Mouse (Mus musculus): ENCODE data around the gene Hoxb8. TPM values are rescaled to one million over a fixed set of nuclear protein-coding genes. Genes with fewer than 3 reads are reported as not detected.

Gene Hoxb8
- polyA plus RNA-seq, 1 experiment from 2014 or later: not detected

GRCm38 (mm10) chr11:96306183-96306907, 24.6 kb downstream of the Hoxb8 start:
- H3K27ac ChIP-seq (replicated peaks): no peak overlapping the region
- H3K27me3 ChIP-seq: peaks cover 100% of the 10 kb centered on the region
- 3% methylated on average over 7 of the region's 7 CpGs for WGBS
- no peak overlapping the region for H3K4me3 ChIP-seq
- H3K36me3 ChIP-seq: no peaks in the 10 kb centered on the region
- no peak overlapping the region for H3K4me2 ChIP-seq (replicated peaks)
- H3K9me3 ChIP-seq: no peaks in the 10 kb centered on the region
- peaks cover 9% of the 10 kb centered on the region; the same call in 1 of the 2 replicates for H3K4me1 ChIP-seq
- no peak for ATAC-seq (ENCODE audit: low FRiP score, low read depth)
- no peak overlapping the region for H3K9ac ChIP-seq (replicated peaks)

- 4% methylated on average over 13 of the region's 13 CpGs for WGBS
- Histone ChIP-seq H3K27me3 (peaks cover 100% of the 10 kb centered on the region), H3K4me1 (peaks cover 9% of the 10 kb centered on the region; the same call in 1 of the 2 replicates), H3K27ac (replicated peaks) (no peak overlapping the region), H3K9me3 (no peaks in the 10 kb centered on the region), H3K4me2 (replicated peaks) (no peak overlapping the region), H3K36me3 (no peaks in the 10 kb centered on the region), H3K4me3 (no peak overlapping the region), H3K9ac (replicated peaks) (no peak overlapping the region)
- ATAC-seq (ENCODE audit: low FRiP score, low read depth): no peak
These were observed 25.2 kb downstream of the Hoxb8 start for GRCm38 (mm10) chr11:96306908-96307269.

- WGBS: 7% methylated on average over 4 of the region's 4 CpGs
- no peak overlapping the region for H3K4me2 ChIP-seq (replicated peaks)
- no peak overlapping the region for H3K4me3 ChIP-seq
- H3K27me3 ChIP-seq: peaks cover 100% of the 10 kb centered on the region
- no peak overlapping the region for H3K27ac ChIP-seq (replicated peaks)
- H3K9me3 ChIP-seq: no peaks in the 10 kb centered on the region
- no peak overlapping the region for H3K9ac ChIP-seq (replicated peaks)
- no peak for ATAC-seq (ENCODE audit: low FRiP score, low read depth)
- peaks cover 4% of the 10 kb centered on the region; the same call in 1 of the 2 replicates for H3K4me1 ChIP-seq
- H3K36me3 ChIP-seq: no peaks in the 10 kb centered on the region
These were observed 27.1 kb downstream of the Hoxb8 start for GRCm38 (mm10) chr11:96308763-96309162.

GRCm38 (mm10) chr11:96309288-96309687, 27.6 kb downstream of the Hoxb8 start:
- Histone ChIP-seq H3K36me3 (no peaks in the 10 kb centered on the region), H3K27ac (replicated peaks) (no peak overlapping the region), H3K4me2 (replicated peaks) (no peak overlapping the region), H3K9ac (replicated peaks) (no peak overlapping the region), H3K9me3 (no peaks in the 10 kb centered on the region), H3K4me1 (peaks cover 3% of the 10 kb centered on the region; the same call in 1 of the 2 replicates), H3K27me3 (peaks cover 100% of the 10 kb centered on the region), H3K4me3 (no peak overlapping the region)
- 12% methylated on average over 4 of the region's 4 CpGs for WGBS
- no peak for ATAC-seq (ENCODE audit: low FRiP score, low read depth)

GRCm38 (mm10) chr11:96310183-96310938, 28.7 kb downstream of the Hoxb8 start:
- Histone ChIP-seq H3K4me2 (replicated peaks) (no peak overlapping the region), H3K4me1 (peaks cover 3% of the 10 kb centered on the region; the same call in 1 of the 2 replicates), H3K9me3 (no peaks in the 10 kb centered on the region), H3K9ac (replicated peaks) (no peak overlapping the region), H3K4me3 (no peak overlapping the region), H3K27ac (replicated peaks) (no peak overlapping the region), H3K27me3 (peaks cover 100% of the 10 kb centered on the region), H3K36me3 (no peaks in the 10 kb centered on the region)
- ATAC-seq (ENCODE audit: low FRiP score, low read depth): no peak
- 3% methylated on average over 20 of the region's 20 CpGs for WGBS

GRCm38 (mm10) chr11:96311097-96311496, 29.4 kb downstream of the Hoxb8 start:
- WGBS: 4% methylated on average over 6 of the region's 6 CpGs
- no peaks in the 10 kb centered on the region for H3K9me3 ChIP-seq
- no peak overlapping the region for H3K27ac ChIP-seq (replicated peaks)
- no peak overlapping the region for H3K4me3 ChIP-seq
- peaks cover 100% of the 10 kb centered on the region for H3K27me3 ChIP-seq
- H3K9ac ChIP-seq (replicated peaks): no peak overlapping the region
- no peak overlapping the region for H3K4me2 ChIP-seq (replicated peaks)
- ATAC-seq (ENCODE audit: low FRiP score, low read depth): no peak
- H3K36me3 ChIP-seq: no peaks in the 10 kb centered on the region
- H3K4me1 ChIP-seq: peaks cover 3% of the 10 kb centered on the region; the same call in 1 of the 2 replicates

GRCm38 (mm10) chr11:96311520-96312417, 30.1 kb downstream of the Hoxb8 start:
- no peak overlapping the region for H3K9ac ChIP-seq (replicated peaks)
- H3K27me3 ChIP-seq: peaks cover 100% of the 10 kb centered on the region
- WGBS: 2% methylated on average over 31 of the region's 31 CpGs
- peaks cover 3% of the 10 kb centered on the region; the same call in 1 of the 2 replicates for H3K4me1 ChIP-seq
- H3K36me3 ChIP-seq: no peaks in the 10 kb centered on the region
- H3K4me3 ChIP-seq: no peak overlapping the region
- H3K9me3 ChIP-seq: no peaks in the 10 kb centered on the region
- ATAC-seq (ENCODE audit: low FRiP score, low read depth): no peak
- no peak overlapping the region for H3K4me2 ChIP-seq (replicated peaks)
- H3K27ac ChIP-seq (replicated peaks): no peak overlapping the region

- H3K27me3 ChIP-seq: peaks cover 100% of the 10 kb centered on the region
- H3K36me3 ChIP-seq: no peaks in the 10 kb centered on the region
- H3K9ac ChIP-seq (replicated peaks): no peak overlapping the region
- H3K27ac ChIP-seq (replicated peaks): no peak overlapping the region
- no peak for ATAC-seq (ENCODE audit: low FRiP score, low read depth)
- H3K4me1 ChIP-seq: peaks cover 3% of the 10 kb centered on the region; the same call in 1 of the 2 replicates
- 19% methylated on average over 2 of the region's 2 CpGs for WGBS
- no peak overlapping the region for H3K4me3 ChIP-seq
- no peaks in the 10 kb centered on the region for H3K9me3 ChIP-seq
- H3K4me2 ChIP-seq (replicated peaks): no peak overlapping the region
These were observed 31.4 kb downstream of the Hoxb8 start for GRCm38 (mm10) chr11:96313134-96313533.

- Histone ChIP-seq H3K27ac (replicated peaks) (no peak overlapping the region), H3K4me2 (replicated peaks) (no peak overlapping the region), H3K36me3 (no peaks in the 10 kb centered on the region), H3K4me1 (peaks cover 9% of the 10 kb centered on the region), H3K9ac (replicated peaks) (no peak overlapping the region), H3K27me3 (peaks cover 100% of the 10 kb centered on the region), H3K9me3 (no peaks in the 10 kb centered on the region), H3K4me3 (no peak overlapping the region)
- 3% methylated on average over 12 of the region's 12 CpGs for WGBS
- no peak for ATAC-seq (ENCODE audit: low FRiP score, low read depth)
These were observed 32.2 kb downstream of the Hoxb8 start for GRCm38 (mm10) chr11:96313806-96314428.

GRCm38 (mm10) chr11:96314671-96315343, 33.1 kb downstream of the Hoxb8 start:
- Histone ChIP-seq H3K27ac (replicated peaks) (no peak overlapping the region), H3K9me3 (no peaks in the 10 kb centered on the region), H3K4me3 (no peak overlapping the region), H3K9ac (replicated peaks) (no peak overlapping the region), H3K4me1 (peaks cover 12% of the 10 kb centered on the region), H3K27me3 (peaks cover 100% of the 10 kb centered on the region), H3K4me2 (replicated peaks) (no peak overlapping the region), H3K36me3 (no peaks in the 10 kb centered on the region)
- WGBS: under 1% methylated on average over 34 of the region's 34 CpGs
- no peak for ATAC-seq (ENCODE audit: low FRiP score, low read depth)

- WGBS: 3% methylated on average over 5 of the region's 5 CpGs
- H3K4me2 ChIP-seq (replicated peaks): no peak overlapping the region
- H3K9ac ChIP-seq (replicated peaks): no peak overlapping the region
These were observed 33.6 kb downstream of the Hoxb8 start for GRCm38 (mm10) chr11:96315344-96315681.

More at GRCm38 (mm10) chr11:96315344-96315681, 33.6 kb downstream of the Hoxb8 start:
- H3K4me3 ChIP-seq: no peak overlapping the region
- no peaks in the 10 kb centered on the region for H3K36me3 ChIP-seq
- ATAC-seq (ENCODE audit: low FRiP score, low read depth): no peak
- H3K27me3 ChIP-seq: peaks cover 100% of the 10 kb centered on the region
- no peak overlapping the region for H3K27ac ChIP-seq (replicated peaks)
- H3K9me3 ChIP-seq: no peaks in the 10 kb centered on the region
- peaks cover 12% of the 10 kb centered on the region for H3K4me1 ChIP-seq

Data from midbrain, embryonic 12.5 days (tissue).